Mouse (Mus musculus) embryo, embryonic 11.5 days (tissue): ENCODE data around the gene Tead3.
"Not testable (repeated sequence)": the region's sequence is repeated elsewhere in the genome, so short reads cannot be mapped to it uniquely, and the experiment has no call there.

ENCODE experiments used
- DNase-seq: peaks from one replicate; pipeline ENCODE4 v3.0.0-alpha.2; 2012; ENCODE audit warnings: low read depth, low spot score

Tead3 gene

DNA sequence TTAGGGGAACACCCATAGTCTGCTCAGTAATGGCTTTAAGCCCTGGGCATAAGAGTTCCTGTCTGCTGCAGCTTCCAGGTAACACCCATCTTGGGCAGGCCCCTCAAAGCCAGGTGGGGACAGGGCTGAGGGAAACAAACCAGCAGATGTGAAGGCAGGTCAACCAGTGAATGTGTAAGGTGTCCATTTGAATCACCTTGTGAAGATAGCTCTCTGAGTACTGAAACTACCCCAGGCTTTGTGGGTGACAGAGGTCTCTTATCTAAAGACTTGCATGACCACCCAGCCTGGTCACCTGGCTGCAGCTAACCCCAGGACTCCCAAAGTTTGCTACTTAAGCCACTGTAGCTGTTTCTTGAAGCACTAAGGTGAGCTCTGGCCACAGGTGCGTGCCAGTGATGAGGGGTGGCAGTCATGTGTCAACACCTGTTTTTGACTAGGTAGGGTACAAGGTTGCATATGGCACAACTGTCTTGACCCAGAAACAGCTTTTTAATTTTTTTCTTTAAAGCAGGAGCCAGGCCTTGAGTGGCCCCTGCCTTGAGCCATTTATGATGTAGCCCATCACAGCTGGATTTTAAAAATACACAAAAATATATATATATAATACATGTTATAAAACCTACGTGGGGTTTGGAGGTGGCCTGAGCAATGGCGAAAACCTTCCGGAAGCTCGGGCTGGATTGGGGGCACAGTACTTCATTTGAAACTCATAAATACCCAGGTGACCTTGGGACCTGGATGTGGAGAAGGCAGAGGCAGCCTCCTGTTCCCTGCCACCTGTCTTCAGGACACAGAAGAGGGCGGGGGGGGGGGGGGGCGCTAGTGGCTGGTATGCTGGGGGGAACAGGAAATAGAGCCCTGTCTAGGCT is 19.1 kb downstream of the Tead3 start:
- DNase-seq: no peak

DNA sequence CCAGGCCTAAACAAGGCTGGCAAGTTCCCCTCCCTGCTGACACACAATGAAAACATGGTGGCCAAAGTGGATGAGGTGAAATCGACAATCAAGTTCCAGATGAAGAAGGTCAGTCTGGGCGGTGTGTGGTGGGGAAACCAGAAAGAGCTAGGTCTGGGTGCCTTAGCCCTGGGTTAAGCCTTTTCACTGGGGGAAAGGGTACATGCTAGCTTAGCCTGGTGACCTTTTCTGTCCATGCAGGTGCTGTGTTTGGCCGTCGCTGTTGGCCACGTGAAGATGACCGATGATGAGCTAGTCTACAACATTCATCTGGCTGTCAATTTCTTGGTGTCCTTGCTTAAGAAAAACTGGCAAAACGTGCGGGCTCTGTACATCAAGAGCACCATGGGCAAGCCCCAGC is 20.0 kb downstream of the Tead3 start:
- DNase-seq: not testable (repeated sequence)

DNA sequence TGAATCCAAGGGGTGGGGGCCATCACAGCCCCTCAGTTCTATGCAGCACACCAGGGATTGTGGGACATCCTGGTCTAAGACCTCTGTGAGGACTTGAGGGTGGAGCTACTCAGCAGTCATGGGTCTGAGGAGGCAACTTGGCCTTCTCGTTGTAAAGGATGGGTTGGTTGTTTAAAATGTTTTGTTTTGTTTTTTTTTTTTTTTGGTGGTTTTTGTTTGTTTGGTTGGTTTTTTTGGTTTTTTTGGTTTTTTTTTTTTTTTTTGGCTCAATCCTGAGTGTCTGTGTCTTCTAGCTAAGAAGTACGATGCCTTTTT is 20.4 kb downstream of the Tead3 start:
- DNase-seq: no peak

DNA sequence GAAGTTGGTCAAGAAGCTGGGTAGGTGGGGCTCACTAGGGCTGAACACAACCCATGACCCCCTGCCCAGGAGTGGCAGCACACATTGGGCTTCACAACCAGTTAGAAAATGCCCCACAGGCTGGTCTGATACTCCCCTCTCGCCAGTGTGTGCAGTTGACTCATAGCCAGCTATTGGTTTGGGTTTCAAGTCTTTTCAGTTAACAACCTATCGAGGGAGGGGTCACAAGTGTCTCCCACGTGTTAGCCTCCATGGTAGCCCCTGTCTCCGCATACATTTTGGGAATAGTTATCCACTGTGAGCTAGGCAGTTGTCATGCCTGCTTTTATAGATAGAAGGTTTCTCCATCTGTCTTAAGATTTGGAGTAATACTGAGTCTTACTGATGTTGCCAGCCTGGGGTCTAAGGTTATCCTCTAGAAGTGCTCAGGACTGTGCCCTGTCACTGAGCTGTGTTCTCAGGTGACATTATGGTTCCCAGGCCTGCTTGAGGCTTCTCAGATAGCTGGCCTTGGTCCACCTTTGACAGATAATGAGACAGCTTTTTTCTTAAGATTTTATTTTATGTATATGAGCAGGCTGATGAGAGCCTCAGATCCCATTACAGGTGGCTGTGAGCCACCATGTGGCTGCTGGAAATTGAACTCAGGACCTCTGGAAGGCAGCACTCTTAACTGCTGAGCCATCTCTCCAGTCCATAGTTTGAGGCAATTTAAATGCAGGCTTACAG is 20.9 kb downstream of the Tead3 start:
- no peak for DNase-seq

DNA sequence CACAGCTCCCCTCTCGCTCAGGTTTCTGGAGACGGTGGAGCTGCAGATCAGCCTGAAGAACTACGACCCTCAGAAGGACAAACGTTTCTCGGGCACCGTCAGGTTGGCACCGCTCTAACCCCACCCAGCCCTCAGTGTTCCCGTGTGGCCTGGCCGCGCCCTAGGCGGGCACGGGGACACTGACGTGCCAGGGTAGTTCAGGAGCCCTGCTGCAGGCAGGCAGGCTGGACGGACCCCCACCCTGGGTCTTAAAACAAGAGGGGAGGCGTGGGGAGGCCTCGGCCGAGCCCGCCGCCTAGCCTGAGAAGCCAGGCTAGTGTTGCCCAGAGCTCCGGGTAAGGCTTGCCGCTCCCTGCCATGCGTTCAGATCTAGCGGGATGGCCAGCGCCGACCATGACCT is 21.7 kb downstream of the Tead3 start:
- no peak for DNase-seq

DNA sequence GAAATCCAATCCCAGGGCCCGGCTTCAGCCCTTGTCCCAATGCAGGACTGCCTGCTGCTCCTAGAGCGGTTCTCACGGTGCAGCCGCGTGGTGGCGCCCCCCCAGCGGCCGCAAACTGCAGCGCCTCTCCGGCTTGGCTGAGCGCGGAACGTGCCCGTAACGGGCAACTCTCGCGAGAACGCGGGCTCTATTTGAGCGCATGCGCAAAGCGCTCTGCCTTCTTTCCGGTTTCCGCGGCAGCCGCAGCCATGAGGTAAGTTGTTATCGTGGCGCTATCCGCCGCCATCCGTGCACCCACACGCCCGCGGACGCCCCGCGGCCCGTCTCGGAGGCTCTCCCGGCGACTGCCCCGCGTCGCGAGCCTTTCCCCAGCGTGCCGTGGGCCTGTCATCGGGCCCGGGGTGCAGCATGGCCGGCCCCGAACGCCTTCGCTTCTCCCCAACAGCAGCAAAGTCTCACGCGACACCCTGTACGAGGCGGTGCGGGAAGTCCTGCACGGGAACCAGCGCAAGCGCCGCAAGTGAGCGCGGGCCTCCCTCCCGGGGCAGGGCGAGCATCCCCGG is 22.2 kb downstream of the Tead3 start, which contains the start of gene Rpl10a:
Gene Rpl10a (plus strand): TSS at position 106 of the 563 bp plus-strand sequence.
- DNase-seq: peak; percentile 94

DNA sequence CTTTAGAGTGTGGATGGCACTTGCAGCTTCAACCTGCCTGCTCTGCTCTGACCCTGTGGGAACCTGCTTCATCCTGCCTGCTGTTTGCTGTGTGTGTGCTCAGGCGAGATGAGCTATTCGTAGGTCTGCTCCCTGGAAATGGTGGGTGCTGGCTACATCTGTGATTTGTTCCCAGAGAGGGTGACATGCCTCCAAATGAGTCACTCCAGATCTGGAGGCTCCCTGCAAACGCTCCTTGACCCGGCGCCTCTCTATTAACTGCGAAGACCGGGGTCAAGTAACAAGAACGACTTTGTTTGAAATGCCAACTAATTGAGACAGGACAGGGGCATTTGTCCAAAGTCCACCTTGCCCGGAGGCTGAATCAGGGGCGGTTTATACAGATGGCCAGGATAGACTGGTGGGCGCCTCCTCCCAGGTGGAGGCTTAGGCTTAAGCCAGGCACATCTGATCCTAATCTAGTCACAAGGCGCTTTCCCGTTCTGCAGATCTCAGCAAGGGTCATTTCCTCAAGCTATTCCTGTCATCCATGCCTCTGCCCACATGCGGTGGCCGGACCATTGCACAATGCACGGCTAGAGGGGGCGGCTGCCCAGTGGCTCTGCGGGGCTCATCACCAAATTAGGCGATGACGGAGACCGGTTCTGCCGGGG is 22.8 kb downstream of the Tead3 start:
- no peak for DNase-seq

DNA sequence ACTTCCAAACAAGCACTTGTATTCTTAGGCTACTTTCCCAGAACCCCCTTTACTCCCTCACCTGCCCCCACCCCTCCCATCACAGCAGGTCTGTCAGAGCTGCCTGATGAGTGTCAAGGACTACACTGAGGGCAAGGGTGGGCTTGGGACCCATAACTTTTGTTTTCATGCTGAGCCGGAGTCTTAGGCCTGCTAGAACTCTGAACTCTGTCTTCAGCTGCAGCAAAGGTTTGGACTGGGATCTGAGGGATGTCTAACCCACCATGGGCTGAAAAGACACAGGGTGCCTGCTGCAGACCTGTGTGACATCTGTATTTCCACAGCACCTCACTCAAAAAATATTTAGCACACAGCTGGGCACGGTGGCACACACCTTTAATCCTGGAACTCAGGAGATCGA is 23.7 kb downstream of the Tead3 start:
- DNase-seq: no peak

DNA sequence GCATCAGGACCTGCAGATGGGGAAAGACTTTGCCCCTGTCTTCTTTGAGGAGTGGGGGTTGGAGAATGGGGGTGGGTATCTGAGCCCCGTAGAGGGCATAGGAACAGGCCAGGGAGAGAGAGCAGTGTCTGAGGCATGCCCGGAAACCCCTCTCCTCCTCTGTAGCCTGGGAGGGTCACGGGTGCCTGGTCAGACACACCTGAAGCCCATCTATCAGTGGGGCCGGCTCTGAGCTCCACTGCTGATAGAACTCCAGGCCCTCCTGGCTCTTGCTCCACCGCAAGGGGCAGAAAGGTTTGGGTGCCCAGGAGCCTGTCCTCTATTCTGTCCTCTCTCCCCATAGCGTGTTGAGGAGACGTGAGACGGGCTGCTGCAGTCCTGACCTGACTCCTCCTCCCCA is 24.9 kb downstream of the Tead3 start:
- no peak for DNase-seq

DNA sequence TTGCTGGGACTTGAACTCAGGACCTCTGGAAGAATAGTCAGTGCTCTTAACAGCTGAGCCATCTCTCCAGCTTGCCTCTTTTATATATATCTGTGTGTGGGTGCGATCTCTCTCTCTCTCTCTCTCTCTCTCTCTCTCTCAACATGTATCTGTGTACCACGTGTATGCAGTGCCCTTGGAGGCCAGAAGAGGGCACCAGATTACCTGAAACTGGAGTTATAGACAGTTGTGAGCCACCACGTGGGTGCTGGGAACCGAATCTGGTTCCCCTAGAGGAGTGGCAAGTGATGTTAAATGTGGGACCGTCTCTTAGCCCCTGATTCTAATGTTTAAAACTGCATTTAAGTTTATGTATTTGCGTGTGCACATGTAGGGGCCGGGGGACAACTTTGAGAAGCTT is 26.2 kb downstream of the Tead3 start:
- not testable (repeated sequence) for DNase-seq

DNA sequence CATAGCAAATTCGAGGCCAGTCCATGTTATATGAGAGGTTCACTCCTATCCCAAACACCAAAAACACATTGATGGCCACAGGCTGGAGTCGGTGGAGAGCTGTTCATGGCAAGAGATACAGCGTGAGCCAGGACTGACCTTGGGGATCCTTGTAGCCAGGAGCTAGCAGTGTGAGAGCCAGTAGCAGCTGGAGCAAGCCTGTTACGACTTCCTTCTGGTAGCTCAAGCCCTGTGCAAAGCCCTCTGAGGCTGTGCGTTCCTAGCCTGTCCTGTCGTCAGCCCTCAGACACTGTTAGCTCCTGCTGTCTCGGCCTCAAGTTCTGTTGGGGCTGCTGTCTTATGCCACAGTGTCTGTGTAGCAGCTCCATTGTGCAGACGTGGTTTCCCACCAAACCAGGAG is 26.8 kb downstream of the Tead3 start:
- DNase-seq: no peak

DNA sequence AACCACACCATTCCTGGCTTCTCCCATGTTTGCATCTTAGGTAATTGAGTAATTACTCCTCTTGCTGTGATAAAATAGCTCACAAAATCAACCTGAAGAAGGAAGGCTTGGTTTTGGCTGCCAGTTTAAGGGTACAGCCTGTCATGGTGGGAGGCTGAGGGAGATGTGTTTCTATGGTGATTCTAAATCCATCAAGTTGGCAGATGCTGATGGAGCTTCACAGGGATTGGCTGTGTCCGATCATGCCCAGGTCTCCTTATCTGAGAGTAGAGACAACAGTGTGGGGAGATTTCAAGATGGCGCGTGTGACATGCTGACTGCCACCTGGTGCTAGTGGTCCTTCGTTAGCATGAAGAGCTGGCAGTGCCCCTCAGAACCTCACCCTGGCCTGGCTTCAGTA is 28.9 kb downstream of the Tead3 start:
- DNase-seq: no peak

DNA sequence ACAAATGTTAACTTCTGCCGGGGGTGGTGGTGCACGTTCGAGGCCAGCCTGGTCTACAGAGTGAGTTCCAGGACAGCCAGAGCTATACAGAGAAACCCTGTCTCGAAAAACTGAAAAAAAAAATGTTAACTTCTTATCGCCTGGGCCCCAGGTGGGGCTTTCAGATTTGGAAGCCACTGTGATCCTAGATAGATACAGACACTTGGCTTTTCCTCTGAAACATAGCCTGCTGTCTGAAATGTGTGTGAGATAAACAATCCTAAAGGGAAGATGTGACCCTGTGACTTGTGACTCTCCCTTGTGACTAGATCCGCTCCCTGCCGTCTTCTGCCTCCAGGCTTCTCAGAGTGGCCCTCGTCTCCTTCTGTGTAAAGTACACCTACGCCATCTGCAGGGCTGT is 32.9 kb downstream of the Tead3 start:
- DNase-seq: no peak

DNA sequence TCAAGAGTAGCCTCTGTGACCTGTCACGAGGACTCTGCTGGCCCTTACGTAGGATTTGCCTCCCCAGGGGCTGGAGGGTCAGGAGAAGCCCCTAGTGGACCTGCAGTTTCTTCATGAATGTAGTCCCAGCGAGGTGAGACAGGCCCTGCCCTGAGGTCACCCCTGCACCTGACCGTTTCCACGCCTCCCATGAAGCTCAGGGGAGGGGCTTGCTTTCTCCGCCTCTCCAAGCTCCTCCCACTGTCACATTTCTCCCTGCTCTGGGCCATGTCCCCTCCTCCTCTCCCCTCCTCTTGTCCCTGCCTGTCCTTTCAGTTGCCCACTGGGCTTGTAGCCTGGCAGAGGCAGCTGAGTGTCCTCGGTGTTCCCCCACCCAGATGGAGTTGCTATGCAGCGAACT is 33.5 kb downstream of the Tead3 start:
- no peak for DNase-seq

DNA sequence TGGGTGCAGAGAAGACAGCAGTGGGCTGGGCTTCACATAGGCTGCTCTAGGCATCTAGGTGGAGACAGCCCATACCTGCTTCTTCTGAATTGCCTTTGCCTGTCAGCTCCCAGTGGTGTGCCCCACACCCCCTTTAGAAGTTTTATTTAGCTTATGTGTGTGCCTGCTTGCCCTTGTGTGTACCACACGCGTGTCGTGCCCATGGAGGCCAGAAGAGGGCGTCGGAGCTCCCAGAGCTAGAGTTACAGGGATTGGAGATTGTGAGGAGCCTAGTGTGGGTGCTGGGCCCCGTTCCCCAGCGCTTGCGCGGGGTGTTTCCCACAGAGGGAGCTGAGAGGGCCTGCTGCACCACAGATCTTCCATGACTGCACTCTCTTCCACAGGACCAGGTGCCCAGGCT is 34.1 kb downstream of the Tead3 start:
- no peak for DNase-seq

DNA sequence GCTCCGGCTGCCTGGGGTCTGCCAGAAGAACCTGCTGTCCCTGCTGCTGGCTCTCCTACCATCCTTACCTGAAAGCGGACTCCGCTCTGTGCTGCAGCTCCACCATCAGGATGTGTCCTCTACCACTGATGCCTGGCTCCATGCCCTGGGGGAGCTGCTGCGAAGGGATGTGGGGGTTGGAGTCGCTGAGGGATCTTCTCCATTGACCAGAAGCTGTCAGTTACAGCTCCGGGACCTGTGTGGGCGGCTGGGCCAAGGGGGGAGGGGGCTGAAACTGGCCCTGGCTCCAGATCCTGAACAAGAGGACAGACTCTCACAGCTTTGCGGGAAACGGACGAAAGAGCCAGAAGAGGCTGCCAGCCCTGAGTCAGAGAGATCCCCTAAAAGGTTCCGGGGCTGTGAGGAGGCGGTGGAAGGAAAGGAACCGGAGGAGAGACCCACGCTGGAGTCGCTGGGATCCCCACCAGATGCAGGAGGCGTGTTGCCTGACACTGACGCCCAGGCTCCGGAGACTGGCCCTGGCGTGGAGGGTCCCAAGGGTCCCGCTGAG is 34.9 kb downstream of the Tead3 start:
- DNase-seq: no peak

DNA sequence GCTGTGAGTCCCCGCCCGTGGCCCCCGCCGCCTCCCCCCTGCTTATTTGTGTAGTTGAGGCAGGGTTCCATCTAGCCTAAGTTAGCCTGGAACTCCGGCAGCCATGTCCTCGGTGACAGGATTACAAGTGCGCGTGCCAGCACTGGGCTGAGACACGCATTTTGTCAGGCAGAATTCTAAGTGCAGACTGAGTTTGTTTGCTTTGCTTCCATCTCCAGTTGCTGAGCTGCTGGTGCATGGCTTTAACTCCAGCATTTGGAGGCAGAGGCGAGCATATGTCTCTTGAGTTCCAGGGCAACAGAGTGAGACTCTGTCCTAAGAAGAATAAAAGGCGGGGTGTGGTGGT is 36.8 kb downstream of the Tead3 start:
- no peak for DNase-seq

DNA sequence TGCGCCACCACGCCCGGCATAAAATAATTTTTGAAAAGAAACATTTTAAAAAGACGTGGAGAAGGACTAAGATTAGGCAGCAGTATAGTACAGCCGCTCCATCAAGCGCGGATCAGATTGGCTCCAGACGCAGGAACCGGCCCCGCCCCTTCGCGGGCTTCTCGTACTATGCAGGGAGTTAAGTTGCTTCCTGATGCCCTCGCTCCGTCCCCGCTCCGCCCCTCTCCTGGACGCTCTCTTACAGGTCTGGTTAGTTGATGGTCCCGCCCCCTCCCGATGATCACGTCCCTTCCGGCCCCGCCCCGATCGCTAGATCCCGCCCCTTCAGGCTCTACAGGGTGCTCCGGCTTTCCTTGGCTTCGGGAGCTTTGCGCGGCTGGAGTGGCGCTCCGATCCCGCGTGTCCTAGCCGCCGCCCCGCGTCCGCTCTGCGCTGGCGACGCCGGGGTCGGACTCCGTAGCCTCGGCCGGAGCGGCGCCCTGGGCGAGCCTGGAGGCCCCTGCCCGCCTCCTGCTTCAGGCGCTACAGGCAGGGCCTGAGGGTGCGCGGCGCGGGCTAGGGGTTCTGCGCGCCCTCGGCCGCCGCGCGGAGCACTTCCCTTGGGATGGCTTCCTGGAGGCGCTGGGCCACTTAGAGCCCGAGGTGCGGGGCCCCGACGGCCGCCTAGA is 37.3 kb downstream of the Tead3 start, which contains the start of gene Fance:
Gene Fance (plus strand): TSS at position 308 of the 668 bp plus-strand sequence.
- DNase-seq: peak; percentile 99

DNA sequence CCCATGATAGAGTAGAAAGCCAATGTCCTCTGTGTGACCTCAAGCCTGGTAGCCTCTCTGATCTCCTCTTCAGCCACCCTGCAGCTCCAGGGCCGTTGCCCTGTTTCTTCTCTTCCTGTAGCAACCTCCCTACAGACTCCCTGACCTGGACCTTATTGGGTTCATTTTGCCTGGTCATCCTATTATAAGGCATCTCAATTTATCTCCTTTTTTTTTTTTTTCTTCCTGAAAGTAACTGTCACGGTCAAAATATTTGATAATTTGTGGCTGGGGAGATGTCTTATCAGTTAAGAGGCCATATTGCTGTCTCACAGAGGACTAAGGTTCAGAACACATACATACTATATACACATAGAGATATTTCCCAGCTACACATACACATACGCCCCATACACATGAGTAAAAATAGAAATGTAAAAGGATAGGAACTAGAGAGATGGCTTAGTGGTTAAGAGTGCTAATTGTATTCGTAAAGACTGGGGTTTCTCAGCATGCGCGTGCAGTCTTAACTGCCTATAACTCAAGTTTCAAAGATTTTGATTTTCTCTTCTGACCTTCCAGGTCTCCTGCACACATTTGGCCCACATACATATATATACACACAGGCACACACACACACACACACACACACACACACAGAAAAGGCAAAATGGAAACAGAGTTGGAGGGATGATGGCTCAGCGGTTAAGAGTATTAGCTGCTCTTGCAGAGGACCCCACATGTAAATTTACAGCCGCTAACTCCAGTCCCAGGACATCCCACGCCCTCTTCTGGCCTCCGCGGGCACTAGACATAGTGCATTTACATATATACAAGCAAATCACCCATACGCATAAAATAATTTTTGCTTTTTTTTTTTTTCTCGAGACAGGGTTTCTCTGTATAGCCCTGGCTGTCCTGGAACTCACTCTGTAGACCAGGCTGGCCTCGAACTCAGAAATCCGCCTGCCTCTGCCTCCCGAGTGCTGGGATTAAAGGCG is 38.1 kb downstream of the Tead3 start:
- DNase-seq: no peak
